Mouse (Mus musculus): ENCODE data around the gene Cpn2. TPM values are rescaled to one million over a fixed set of nuclear protein-coding genes. Genes with fewer than 3 reads are reported as not detected.
A peak's percentile ranks its signal among the peaks of the same experiment; 100 is the strongest.

Cpn2 gene
- total RNA-seq, 4 experiments from 2014 or later: 0.07 to 0.13 TPM; not detected in 2

DNA sequence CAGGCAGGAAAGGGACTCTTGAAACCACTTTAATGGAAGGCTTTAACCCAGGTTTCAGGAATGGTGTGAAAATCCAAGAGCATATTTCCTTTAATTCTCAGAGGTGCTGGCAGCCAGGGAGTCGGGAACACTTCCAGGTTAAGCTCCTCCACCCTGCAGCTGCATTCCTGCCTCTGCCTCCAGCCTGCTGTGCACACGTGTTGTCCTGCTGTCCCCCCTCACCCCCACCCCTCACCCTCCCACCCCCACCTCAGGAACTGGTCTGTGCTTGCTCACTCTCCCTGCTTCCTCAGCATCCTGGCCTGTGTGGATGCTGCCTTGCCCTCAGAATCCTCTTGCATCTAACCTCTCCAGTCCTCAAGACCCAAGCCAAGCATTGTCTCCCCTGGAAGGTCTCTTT, 25.7 kb downstream of the Cpn2 start:
- DNase-seq (ENCODE audit: low spot score in 2 of 2): no peak

- DNase-seq (ENCODE audit: low spot score in 2 of 2): no peak
Observed at GRCm38 (mm10) chr16:30238791-30239190, 28.5 kb downstream of the Cpn2 start.

DNA sequence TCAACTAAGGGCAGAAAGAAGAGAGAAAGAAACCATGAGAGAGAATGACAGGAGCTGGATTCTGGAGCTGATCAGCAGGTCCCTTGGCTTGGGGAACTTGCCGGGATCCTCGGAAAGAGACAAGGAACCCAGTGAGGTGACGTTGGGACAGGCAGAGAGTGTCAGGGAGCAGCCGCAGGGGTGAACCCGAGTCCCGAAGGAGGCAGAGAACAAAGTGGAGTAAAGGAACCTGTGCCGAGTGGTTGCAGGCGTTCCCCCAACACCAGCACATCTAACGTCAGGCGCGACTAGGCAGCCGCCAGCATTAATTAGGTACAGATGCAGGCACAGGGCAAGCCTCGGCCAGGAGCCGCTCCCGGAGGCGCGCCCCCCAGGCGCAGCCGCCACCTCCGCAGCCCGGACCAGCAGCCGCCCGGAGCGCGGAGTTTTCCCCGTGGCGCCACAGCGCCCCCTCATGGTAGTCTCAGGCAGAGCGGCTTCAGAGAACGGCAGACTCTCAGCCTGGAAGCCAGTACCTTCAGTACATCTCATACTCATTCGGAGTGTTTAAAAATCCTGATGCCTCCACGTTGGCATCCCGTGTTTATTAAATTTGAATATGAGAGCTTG, 31.1 kb downstream of the Cpn2 start:
- DNase-seq (ENCODE audit: low spot score in 2 of 2): peak; percentile 70 to 73

- DNase-seq (ENCODE audit: low spot score in 2 of 2): no peak
Observed at GRCm38 (mm10) chr16:30235577-30235976, 31.7 kb downstream of the Cpn2 start.

DNA sequence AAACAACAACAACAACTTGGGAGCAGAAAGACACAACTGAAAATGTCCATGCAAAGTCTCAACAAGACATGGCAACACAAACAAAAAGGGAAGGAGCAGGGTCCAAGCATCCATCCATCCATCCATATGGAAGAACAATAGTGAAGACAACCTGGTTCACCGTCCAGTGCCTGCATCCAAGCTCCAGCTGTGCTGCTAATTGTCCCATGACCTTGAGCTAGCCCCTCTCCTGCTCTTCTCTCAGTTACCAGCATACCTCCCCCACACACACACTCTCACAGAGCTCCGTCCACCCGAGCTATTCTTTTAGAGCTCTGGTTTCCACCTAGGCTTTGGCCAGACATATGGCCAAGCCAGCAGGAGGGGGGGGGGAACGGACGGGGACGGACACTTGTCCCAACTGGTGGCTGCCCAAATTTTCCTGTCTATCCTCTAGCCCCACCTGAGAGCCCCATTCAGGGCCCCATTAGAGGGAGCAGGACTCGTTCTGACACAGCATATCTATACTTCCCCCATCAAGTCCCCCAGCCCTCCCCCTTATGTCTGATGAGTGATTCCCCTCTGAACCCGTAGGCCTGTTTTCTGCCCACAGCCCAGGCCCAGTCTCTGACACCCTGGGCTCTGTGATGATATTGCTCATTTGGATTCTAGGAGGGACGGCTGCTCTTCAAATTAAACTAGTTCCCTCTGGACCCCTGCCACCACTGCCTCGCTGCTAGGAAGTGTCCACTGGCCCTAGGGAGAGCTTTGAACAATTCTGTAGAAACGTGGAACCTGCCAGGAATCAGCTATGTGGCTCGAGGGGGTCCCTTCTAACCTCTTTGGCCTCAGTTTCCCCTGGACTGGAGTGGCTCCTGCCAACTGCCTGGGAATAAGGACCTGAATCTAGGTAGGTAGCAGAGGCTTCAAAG, 32.4 kb downstream of the Cpn2 start:
- DNase-seq (ENCODE audit: low spot score in 2 of 2): no peak

DNA sequence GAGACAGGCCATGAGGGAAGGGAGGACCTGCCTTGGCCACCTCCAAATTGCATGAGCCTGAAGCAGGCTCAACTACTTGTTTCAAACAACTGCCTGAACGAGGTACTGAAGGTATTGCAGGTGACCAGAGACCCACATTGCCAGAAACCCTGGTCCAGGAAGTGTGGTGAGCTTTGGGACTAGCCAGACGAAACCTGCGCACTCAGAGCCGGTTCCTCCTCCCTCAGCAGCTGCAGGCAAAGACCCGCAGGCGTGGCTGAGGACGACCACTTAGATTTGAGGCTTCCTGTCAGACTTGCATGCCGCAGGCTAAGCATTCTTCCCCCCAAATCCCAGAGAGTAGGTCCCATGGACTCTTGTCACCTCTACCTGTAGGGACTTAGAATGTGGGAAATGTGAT, 33.2 kb downstream of the Cpn2 start:
- DNase-seq (ENCODE audit: low spot score in 2 of 2): no peak

DNA sequence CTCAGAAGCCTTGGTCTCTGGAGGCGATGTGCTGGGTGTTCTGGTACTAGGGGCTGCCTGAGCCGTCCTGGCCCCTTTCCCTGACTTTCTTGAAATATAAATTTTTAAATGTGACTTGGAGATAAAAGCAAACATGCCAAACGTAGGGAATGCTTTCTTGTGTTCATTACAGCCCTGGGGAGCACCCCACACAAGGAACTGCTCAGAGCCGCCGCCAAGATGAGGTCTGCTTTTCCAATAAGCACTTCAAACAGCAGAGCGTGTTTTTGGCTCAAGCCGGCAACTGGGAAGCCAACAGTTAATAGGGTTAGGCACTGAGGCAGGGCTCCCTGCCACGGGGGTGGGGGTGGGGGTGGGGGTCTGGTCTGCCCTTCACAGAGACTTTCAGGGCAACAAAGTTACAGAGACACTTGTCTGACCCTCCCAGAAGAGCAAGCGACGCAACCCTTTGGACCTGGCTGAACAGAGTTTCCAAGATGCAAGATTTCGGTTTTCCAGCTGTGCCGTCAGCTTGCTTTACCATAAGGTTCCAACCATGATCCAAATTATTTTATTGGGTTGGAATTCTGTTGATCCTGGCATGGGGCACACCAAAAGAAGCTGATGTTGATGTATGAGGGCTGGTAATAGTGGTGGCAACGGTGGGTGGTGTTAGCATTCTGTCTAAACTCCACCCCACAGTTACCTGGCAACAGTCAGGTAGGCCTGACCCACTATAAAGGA, 35.3 kb downstream of the Cpn2 start:
- no peak for DNase-seq (ENCODE audit: low spot score in 2 of 2)

DNA sequence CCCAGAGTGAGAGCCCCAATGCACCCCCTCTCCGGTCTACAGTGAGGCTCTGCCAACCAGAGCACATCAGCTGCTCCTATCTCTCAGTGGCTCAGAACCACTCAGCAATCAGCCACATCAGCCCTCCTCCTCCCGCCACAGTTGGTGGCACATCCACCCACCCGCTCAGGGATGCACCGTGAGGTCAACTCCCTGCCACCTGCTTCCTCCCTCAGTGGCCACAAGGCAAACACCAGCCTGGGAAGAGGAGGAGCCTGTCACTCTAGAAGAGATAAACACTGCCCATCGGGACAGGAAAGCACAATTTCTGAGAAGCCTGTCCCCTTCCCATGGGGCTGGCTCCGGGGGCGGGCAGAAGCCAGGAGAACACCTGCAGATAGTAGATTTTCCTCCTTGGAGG, 39.9 kb downstream of the Cpn2 start:
- DNase-seq (ENCODE audit: low spot score in 2 of 2): no peak

DNA sequence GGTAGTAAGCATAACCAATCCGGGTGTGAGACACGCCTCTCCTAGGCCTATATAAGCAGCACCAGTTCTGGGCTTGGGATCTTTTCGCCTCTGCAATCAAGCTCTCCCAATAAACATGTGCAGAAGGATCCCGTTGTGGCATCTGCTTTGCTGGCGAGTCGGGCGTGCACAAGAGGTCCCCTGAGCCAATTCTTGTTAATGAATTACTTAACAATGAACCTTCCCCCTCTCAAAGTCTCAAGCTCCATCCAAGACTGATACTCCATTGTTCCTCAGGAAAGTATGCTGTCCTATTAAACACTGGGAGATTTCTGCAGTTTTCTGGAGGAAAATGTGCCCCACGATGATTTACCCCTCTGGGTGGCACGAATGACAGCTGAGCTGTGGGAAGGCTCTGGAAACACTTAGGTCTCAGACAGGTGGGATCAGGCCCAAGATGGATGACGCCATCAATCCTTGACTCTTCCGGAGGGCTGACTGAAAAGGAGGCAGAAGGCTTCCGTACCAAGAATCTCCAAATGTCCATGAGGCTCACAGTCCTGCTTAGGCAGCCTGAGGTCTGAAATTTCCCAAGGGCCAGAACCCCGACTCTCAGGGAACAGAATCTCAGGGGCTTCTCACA, 46.0 kb downstream of the Cpn2 start:
- no peak for DNase-seq (ENCODE audit: low spot score in 2 of 2)

DNA sequence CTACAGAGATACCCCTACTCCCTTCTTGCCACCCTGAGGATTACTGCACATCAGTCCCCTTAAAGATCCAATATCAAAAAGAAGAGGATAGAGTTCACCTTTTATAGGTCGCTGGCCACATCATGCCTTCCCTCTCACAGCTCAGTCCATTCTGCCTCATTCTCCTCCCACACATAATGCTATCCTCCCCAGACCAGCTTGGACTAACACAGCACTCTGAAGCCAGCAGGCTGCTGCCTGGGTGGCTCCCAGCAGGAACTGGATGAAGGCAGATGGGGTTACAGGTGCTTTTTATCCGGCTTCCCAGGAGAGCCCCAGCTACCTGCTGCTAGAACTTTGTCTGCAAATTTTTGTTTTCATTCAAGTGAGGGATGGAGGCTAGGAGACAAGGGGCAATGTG, 51.5 kb downstream of the Cpn2 start:
- no peak for DNase-seq (ENCODE audit: low spot score in 2 of 2)

DNA sequence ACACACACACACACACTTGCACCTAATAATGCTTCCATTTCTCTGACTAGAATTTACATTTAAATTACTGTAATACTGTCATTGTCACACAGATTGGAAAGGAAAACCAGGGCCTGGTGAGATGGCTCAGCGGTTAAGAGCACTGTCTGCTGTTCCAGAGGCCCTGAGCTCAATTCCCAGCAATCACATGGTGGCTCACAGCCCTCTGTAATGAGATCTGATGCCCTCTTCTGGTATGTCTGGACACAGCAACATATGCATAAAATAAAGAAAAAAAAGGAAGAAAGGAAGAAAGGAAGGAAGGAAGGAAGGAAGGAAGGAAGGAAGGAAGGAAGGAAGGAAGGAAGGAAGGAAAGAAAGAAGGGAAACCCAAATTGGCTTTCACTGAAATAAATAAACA, 53.7 kb downstream of the Cpn2 start:
- no peak for DNase-seq (ENCODE audit: low spot score in 2 of 2)

DNA sequence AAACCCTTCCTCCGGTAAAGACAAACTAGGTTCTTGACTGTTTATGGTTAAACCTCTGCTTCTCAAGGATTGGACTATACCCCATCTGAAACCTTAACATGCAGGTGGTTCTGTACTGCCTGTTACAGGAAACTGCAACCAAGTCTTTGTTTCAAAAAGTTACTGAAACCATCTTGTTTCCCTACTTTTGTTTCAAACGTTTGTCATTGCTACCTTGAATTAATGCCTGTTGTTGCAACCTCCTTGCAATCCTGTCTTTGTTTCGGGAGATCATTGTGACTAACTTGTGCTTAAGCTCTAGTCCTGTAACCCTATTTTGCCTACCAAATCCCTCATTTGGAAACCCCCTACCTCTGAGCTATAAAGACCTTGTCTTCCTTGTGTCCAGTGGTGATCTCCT, 55.3 kb downstream of the Cpn2 start:
- DNase-seq (ENCODE audit: low spot score in 2 of 2): no peak

DNA sequence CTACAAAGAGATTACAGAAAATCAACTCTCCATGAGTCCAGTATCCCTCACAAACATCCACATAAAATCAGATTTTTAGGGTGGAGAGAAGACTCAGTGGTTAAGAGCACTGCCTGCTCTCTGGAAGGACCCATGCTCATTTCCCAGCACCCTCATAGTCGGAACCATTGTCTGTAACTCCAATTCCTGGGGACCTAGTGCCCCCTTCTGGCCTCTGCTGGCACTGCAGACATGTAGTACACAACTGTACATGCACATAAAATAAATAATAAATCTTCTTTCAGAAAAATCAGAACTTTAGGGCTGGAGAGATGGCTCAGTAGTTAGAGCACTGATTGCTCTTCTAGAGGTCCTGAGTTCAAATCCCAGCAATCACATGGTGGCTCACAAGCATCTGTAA, 58.0 kb downstream of the Cpn2 start:
- no peak for DNase-seq (ENCODE audit: low spot score in 2 of 2)

- DNase-seq (ENCODE audit: low spot score in 2 of 2): no peak
Observed at GRCm38 (mm10) chr16:30207991-30208390, 59.3 kb downstream of the Cpn2 start.

DNA sequence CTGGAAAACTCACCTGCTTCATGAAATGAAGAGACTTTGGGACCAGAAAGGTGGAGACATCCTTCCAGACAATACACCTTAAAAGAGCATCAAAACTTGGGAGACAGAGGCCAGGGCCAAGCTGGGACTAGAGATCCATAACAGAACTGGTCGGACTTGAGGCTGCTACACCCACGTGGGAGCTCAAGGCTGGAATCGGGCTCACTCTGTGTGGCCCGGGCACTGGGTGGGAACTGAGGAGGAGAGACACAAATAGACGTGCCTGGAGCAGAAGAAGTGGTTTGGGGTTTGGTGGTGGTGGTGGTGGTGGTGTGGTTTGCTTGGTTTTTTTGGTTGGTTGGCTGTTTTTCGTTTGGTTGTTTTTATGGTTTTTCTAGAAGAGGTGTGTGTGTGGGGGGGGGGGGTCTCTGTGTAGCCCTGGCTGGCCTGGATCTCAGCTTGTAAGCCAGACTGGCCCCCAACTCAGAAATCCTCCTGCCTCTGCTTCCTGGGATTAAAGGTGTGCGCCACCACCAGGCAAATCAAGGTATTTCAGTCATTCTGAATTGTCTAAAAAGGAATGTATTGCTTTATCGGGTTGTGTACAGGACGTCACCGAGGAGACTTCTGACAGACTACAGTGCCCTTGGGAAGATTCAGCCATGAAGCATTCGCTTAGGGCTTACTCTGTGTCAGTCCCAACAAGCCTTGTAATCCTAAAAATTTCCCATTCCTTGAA, 60.0 kb downstream of the Cpn2 start:
- no peak for DNase-seq (ENCODE audit: low spot score in 2 of 2)

Other genes starting within 250 kb of the Cpn2 start
- gene Hes1, start 203.1 kb downstream of the Cpn2 start, total RNA-seq (2022): 10 to 100 TPM in 2 of 4 experiments, 1 to 10 TPM in 2; 8.9 to 13.4 (median 9.9) TPM
- under 1 TPM; 0.05 to 0.31 (median 0.10) TPM for gene Lrrc15, start 15.8 kb upstream of the Cpn2 start, total RNA-seq (2022)
- gene Gp5, start 43.3 kb upstream of the Cpn2 start, total RNA-seq (2022): not detected
- 10 to 100 TPM; 30.2 to 43.7 (median 36.2) TPM for gene Atp13a3, start 138.5 kb upstream of the Cpn2 start, total RNA-seq (2022)